Mouse (Mus musculus) forebrain, postnatal 0 days (tissue): ENCODE measurements around the gene Bpifb9a. TPM values are rescaled to one million over a fixed set of nuclear protein-coding genes. Genes with fewer than 3 reads are reported as not detected.
"Not testable (repeated sequence)": the region's sequence is repeated elsewhere in the genome, so short reads cannot be mapped to it uniquely, and the experiment has no call there.

Experiments
- ATAC-seq: fragments of 200-750 bp; cut with Nextera tagmentation; 2 replicates; pipeline ENCODE4 v1.8.0; 2017; ENCODE audit warnings: mild to moderate bottlenecking, moderate library complexity
- DNase-seq: peaks from one replicate; pipeline ENCODE4 v3.0.0-alpha.2; 2015
- H3K27ac ChIP-seq: fragments of 300-500 bp; sonication (generic); 2 replicates; pipeline ENCODE4 v1.5.1; 2014; ENCODE audit warnings: low read depth, mild to moderate bottlenecking, antibody characterized with exemption, low read length, moderate library complexity, mixed read lengths
- H3K27me3 ChIP-seq: fragments of 300-500 bp; sonication (generic); 2 replicates; pipeline ENCODE4 v1.6.1; 2014; ENCODE audit warnings: mild to moderate bottlenecking, low read length, mixed read lengths; ENCODE audit not compliant: insufficient read depth
- H3K36me3 ChIP-seq: fragments of 300-500 bp; sonication (generic); 2 replicates; pipeline ENCODE4 v1.6.1; 2014; ENCODE audit warnings: mild to moderate bottlenecking, moderate library complexity; ENCODE audit not compliant: insufficient read depth
- H3K4me1 ChIP-seq: fragments of 300-500 bp; sonication (generic); 2 replicates; pipeline ENCODE4 v1.6.1; 2014; ENCODE audit warnings: antibody characterized with exemption; ENCODE audit not compliant: insufficient read depth
- H3K4me2 ChIP-seq: fragments of 300-500 bp; sonication (generic); 2 replicates; pipeline ENCODE4 v1.6.1; 2014; ENCODE audit warnings: low read depth, mild to moderate bottlenecking, moderate library complexity
- H3K4me3 ChIP-seq: fragments of 300-500 bp; sonication (generic); 2 replicates; pipeline ENCODE4 v1.5.1; 2014; ENCODE audit warnings: low read depth, low read length, mixed read lengths
- H3K9ac ChIP-seq: fragments of 300-500 bp; sonication (generic); 2 replicates; pipeline ENCODE4 v1.6.1; 2014; ENCODE audit warnings: mild to moderate bottlenecking
- H3K9me3 ChIP-seq: fragments of 300-500 bp; sonication (generic); 2 replicates; pipeline ENCODE4 v1.6.1; 2016; ENCODE audit warnings: low read length
- CTCF ChIP-seq: sonication (generic); IDR thresholded peaks from 2 replicates; pipeline ENCODE4 v1.5.1; 2016; ENCODE audit warnings: antibody characterized with exemption, control low read depth, low read depth
- WGBS: fragments of 180-500 bp; shearing (Covaris S2); extraction: QIAGEN DNeasy Blood & Tissue Kit; methylation state at CpG from one replicate; pipeline ENCODE4 v1.1.7; 2014; 5-methylcytosine and 5-hydroxymethylcytosine counted together
- polyA plus RNA-seq: library from polyadenylated mRNA; unstranded; fragments of >200 nt; fragmentation: Nextera tagmentation; extraction: Ambion mirVana; gene quantifications from 2 replicates; pipeline ENCODE4 v1.2.1, GENCODE M21; 2015
- total RNA-seq: library from RNA; depleted of rRNA; stranded (reverse); fragments of >200 nt; gene quantifications from 2 replicates; pipeline ENCODE4 v1.2.3, GENCODE M21; 2014; rRNA removed

Gene Bpifb9a
- total RNA-seq (not detected in 2 replicates), polyA plus RNA-seq (0.65 TPM in 1 of 2 replicates, not detected in the other)

DNA sequence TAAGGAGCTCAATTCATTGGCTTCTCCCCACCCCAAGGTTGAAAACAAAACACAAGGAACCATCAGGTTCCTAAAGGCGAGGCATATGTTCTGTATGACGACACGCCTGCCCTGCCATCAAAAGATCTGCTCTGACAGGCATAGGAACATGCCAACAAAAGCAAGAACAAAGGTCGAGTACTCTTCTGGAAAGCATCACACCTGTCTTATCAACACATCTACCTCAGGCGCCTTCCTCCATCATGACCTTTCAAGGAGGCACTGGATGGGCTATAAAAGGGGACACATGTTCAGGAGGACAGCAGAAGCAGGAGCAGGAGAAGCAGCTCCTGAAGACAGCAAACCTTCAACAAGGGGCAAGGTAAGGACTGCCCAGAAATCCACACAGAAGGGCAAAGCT lies at the start of gene Bpifb9a:
Gene Bpifb9a, plus strand, starts transcription at position 301 of the 400 bp plus-strand sequence.
- not testable (repeated sequence) for H3K36me3 ChIP-seq, H3K4me1 ChIP-seq, H3K27ac ChIP-seq, DNase-seq, H3K9ac ChIP-seq, H3K4me3 ChIP-seq, H3K9me3 ChIP-seq, H3K27me3 ChIP-seq, ATAC-seq, H3K4me2 ChIP-seq
- 86% methylated on average over 5 of the region's 5 CpGs for WGBS

DNA sequence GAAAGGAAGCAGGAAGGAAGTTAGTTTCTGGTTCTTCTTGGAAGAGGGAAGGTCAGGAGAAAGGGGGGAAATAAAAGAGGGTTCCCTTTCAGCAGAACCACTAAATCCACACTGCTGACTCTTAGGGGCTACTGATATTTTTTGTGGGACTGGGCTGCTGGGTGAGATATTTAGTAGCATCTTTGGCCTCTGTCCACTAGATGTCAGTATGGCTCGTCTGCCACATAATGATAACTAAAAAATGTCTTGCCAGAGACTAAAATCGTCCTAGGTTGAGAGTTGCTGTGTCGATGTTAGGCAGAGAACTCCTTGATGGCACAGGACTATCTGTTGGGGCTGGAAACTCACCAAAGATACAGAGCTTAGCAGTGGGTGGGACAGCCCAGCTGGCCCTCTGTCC lies 48.5 kb upstream of the Bpifb9a start:
- Histone ChIP-seq H3K36me3 (no peaks in the 10 kb centered on the region), H3K4me3 (no peak overlapping the region), H3K9ac (no peak overlapping the region), H3K27ac (no peak overlapping the region), H3K4me1 (no peaks in the 10 kb centered on the region), H3K27me3 (no peaks in the 10 kb centered on the region), H3K9me3 (no peaks in the 10 kb centered on the region), H3K4me2 (no peak overlapping the region)
- ATAC-seq (peak; percentile 32; the same call in 1 of the 2 replicates), DNase-seq (peak; percentile 72)
- peak; percentile 75 for TF ChIP-seq CTCF
- 8% methylated on average over 3 of the region's 3 CpGs for WGBS

DNA sequence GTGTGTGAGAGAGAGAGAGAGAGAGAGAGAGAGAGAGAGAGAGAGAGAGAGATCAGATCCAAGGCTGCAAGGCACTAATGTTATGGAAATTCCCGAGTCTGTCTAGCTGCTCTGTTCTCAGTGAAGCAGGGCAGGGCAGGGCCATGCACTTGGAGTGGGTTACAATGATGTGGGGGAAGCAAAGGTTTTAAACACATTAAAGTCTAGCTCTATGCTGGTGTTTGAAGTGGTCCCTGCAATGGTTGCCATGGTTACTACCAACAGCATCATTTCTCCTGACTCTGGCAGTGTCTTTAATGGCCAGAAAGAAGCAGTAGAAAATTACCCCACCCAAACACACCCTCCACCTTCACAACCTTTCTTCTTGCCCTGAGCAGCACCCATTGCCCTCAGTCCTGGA lies 46.5 kb upstream of the Bpifb9a start:
- peak; percentile 75 for ATAC-seq
- H3K27ac ChIP-seq, result no peak overlapping the region
- DNase-seq, result peak; percentile 41

DNA sequence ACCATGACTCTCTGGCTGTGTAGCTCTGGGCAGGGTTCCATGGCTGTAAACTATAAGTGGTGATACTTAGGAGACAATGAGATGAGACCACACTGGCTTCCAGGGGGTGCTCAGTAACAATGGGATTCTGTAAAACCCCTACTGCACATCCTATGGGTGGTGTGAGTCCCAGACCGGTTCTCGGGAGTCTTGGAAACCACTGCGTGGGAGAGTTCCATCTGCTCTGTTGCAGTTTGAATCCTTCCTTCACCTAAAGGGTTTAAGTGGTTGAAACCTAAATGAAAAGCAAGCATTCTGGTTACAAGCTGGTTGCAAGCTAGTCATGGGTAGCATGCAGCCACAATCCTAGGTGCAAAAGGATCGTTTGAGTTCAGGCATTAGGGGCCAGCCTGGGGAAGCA lies 45.8 kb upstream of the Bpifb9a start:
- ATAC-seq, result no peak
- Histone ChIP-seq H3K4me3 (no peak overlapping the region), H3K9ac (no peak overlapping the region), H3K9me3 (no peaks in the 10 kb centered on the region), H3K36me3 (no peaks in the 10 kb centered on the region), H3K27ac (no peak overlapping the region), H3K27me3 (no peaks in the 10 kb centered on the region), H3K4me1 (no peaks in the 10 kb centered on the region), H3K4me2 (no peak overlapping the region)
- DNase-seq, result no peak
- WGBS, result 86% methylated on average over 4 of the region's 4 CpGs
- no peak for TF ChIP-seq CTCF

More for the DNA sequence above, 46.5 kb upstream of the Bpifb9a start:
- Histone ChIP-seq H3K27me3 (no peaks in the 10 kb centered on the region), H3K9me3 (no peaks in the 10 kb centered on the region), H3K36me3 (no peaks in the 10 kb centered on the region), H3K4me1 (no peaks in the 10 kb centered on the region), H3K4me3 (no peak overlapping the region), H3K9ac (no peak overlapping the region), H3K4me2 (no peak overlapping the region)
- no peak for TF ChIP-seq CTCF
- 17% methylated on average over 1 of the region's 1 CpGs for WGBS

DNA sequence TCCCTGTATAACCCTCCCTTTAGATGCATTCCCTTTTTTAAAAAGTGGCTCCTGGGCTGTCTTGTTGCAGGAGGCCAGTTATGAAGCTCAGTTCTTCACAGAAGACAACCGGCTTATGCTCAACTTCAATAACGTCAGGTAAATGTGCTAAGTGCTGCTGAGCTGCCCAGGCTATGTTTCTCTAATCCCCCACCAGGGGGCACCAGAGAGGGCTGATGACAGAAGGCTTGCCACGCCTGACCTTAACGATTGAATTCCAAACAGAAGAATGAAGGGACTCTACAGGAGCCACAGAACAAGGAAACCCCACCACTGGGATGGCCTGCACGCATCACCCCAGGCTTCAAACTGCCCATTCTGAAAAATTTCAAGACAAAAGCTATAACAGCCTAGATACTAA lies 42.5 kb upstream of the Bpifb9a start:
- TF ChIP-seq CTCF, result peak; percentile 75
- Histone ChIP-seq H3K9ac (no peak overlapping the region), H3K27me3 (no peaks in the 10 kb centered on the region), H3K27ac (no peak overlapping the region), H3K4me2 (no peak overlapping the region), H3K4me1 (no peaks in the 10 kb centered on the region), H3K9me3 (no peaks in the 10 kb centered on the region), H3K4me3 (no peak overlapping the region), H3K36me3 (no peaks in the 10 kb centered on the region)
- ATAC-seq, result no peak
- DNase-seq, result peak; percentile 61
- WGBS, result 14% methylated on average over 5 of the region's 5 CpGs

DNA sequence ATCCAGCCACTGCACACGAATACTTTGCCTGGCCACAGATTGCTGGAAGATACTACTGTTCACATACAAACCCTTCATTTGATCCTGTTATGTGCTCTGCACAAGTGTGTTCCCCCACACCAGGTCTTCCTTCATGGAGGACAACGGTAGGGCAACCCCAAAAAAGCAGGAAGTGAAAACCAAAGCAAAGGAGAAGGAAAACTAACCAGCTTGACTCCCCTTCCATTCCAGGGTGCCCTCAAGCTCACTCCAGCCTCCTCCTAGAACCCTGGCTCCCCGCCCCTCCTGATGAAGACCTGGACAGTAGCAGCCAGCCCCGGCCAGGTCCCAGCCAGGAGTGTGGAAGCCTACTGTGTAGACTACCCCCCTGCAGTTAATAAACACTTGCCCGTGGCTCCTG lies 37.7 kb upstream of the Bpifb9a start:
- Histone ChIP-seq H3K27ac (no peak overlapping the region), H3K9me3 (no peaks in the 10 kb centered on the region), H3K27me3 (no peaks in the 10 kb centered on the region), H3K4me2 (no peak overlapping the region), H3K4me1 (peaks cover 6% of the 10 kb centered on the region; the same call in 1 of the 2 replicates), H3K9ac (no peak overlapping the region), H3K4me3 (no peak overlapping the region), H3K36me3 (no peaks in the 10 kb centered on the region)
- no peak for TF ChIP-seq CTCF
- no peak for ATAC-seq
- 83% methylated on average over 5 of the region's 5 CpGs for WGBS
- no peak for DNase-seq

DNA sequence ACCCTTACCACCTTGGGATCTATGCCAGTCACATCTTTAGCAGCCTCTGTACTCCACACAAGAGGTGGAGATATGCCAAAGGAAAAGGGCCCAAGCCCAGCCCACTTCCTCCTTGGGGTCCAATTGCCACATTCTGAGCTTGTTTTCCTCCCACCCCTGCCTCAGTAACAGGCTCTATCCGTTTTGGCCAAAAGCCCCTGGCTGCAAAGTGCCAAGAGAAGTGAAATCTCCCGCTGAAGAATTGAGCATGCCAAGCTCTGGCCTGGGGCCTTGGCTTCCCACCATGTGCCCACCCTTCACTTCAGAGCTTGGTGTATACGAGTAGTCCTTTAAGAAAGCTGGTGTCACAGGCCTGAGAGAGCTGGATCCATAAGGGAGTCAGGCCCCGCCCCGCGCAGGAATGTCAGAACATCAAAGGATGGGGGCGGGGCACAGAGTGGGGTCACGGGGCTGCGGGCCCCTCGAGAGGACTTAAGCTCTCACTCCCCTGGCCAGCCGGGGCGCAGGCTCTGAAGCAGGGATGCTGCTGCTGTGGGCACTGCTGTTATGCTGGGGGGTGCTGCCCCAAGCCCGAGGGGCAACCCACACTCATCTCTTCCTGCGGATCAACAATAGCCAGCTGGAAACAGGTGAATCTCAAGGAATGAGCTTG lies 34.3 kb upstream of the Bpifb9a start, which contains the start of gene Bpifb5:
Gene Bpifb5, plus strand, starts transcription at position 478 of the 652 bp plus-strand sequence.
- H3K9ac ChIP-seq, result no peak within 1 kb of the TSS
- H3K4me2 ChIP-seq, result peak within 1 kb of the TSS; percentile 10; the same call in 1 of the 2 replicates
- H3K36me3 ChIP-seq, result no peaks in the 10 kb centered on the region
- no peaks in the 10 kb centered on the region for H3K27me3 ChIP-seq
- peaks cover 6% of the 10 kb centered on the region; the same call in 1 of the 2 replicates for H3K4me1 ChIP-seq
- DNase-seq (peak; percentile 80), ATAC-seq (peak; percentile 86)
- no peaks in the 10 kb centered on the region for H3K9me3 ChIP-seq
- no peak for TF ChIP-seq CTCF
- WGBS, result 5% methylated on average over 14 of the region's 14 CpGs
- H3K4me3 ChIP-seq, result no peak within 1 kb of the TSS
- H3K27ac ChIP-seq, result no peak within 1 kb of the TSS
